26 mouse cellular contexts compared by ENCODE assay signal in the genomic region with DNA sequence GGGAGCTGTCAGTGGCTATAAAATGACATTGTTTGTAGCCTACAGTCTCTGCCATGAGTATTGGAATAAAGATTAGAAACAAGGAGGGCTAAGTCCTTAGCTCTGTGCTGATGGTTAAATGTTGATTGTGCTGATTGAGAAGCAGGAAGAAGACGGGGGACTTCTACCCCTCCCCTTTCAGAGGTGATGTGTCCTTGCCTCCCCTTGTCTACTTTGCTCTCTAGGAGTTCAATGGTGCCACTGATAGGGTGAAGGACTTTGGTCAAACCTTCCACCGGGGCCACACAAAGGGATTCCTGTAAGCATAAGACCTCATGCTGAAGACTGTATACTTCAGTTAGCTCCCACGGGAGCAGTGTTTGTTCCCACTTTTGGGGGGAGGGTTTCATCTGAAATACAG. TPM values are rescaled to one million over a fixed set of nuclear protein-coding genes. Genes with fewer than 3 reads are reported as not detected.
DNase-seq lines count a peak whose midpoint lies in the region; ATAC-seq and TF ChIP-seq lines count a peak whose summit lies in the region.
"Had no signal": no experiment of that assay in that cellular context is flagged by ENCODE, and none has a peak within 500 bp of the region (broad histone marks: within the 10 kb centered on the region; RNA-seq: fewer than 3 reads in every experiment).

No protein-coding gene starts in this region.

- H3K27me3 ChIP-seq in heart, embryonic 10.5 days (ENCODE audit: insufficient read depth, poor library complexity, severe bottlenecking) = no peaks in the 10 kb centered on the region
- no peaks in the 10 kb centered on the region for H3K27me3 ChIP-seq in intestine, embryonic 15.5 days (replicated peaks)
- H3K27me3 ChIP-seq in intestine, postnatal 0 days (replicated peaks; ENCODE audit: control insufficient read depth, insufficient read depth, low read length) = no peaks in the 10 kb centered on the region
- H3K27me3 ChIP-seq: CH12.LX; embryonic facial prominence, embryonic 12.5 days; forebrain, embryonic 13.5 days; forebrain, embryonic 15.5 days had no signal

- 71% methylated on average over 3 of the region's 3 CpGs for WGBS in heart, embryonic 10.5 days
- 69% methylated on average over 3 of the region's 3 CpGs for WGBS in intestine, embryonic 15.5 days
- WGBS in intestine, postnatal 0 days = 36% methylated on average over 3 of the region's 3 CpGs

- H3K9ac ChIP-seq in intestine, embryonic 15.5 days = no peak overlapping the region
- H3K9ac ChIP-seq in intestine, postnatal 0 days (ENCODE audit: low read depth, low read length) = no peak overlapping the region
- H3K9ac ChIP-seq: embryonic facial prominence, embryonic 12.5 days; forebrain, embryonic 13.5 days; forebrain, embryonic 15.5 days had no signal

- H3K36me3 ChIP-seq in heart, embryonic 10.5 days = no peaks in the 10 kb centered on the region
- no peaks in the 10 kb centered on the region for H3K36me3 ChIP-seq in intestine, embryonic 15.5 days
- H3K36me3 ChIP-seq in intestine, postnatal 0 days (ENCODE audit: control insufficient read depth, insufficient read depth) = no peaks in the 10 kb centered on the region
- H3K36me3 ChIP-seq: embryonic facial prominence, embryonic 10.5 days; embryonic facial prominence, embryonic 12.5 days; forebrain, embryonic 15.5 days; G1E had no signal

- H3K27ac ChIP-seq in heart, embryonic 10.5 days = no peak overlapping the region
- no peak overlapping the region for H3K27ac ChIP-seq in intestine, embryonic 15.5 days
- peak overlapping the region; percentile 77 for H3K27ac ChIP-seq in intestine, postnatal 0 days (ENCODE audit: low read depth, low read length)
- H3K27ac ChIP-seq: embryonic facial prominence, embryonic 10.5 days; embryonic facial prominence, embryonic 12.5 days; forebrain, embryonic 13.5 days; forebrain, embryonic 15.5 days had no signal

- ATAC-seq in intestine, embryonic 15.5 days = peak; percentile 75
- ATAC-seq in intestine, postnatal 0 days = peak; percentile 85
- ATAC-seq: CD4-positive, CD25-positive, alpha-beta regulatory T cell, adult 4 months; forebrain, embryonic 13.5 days; forebrain, embryonic 15.5 days had no signal

- peak; percentile 46 for DNase-seq in heart, adult 11 months
- no peak for DNase-seq in heart, embryonic 10.5 days (ENCODE audit: low spot score)
- peak; percentile 59 for DNase-seq in yolk sac, embryonic 10.5 days (ENCODE audit: low spot score)
- DNase-seq in Muller cell, postnatal 12 days (ENCODE audit: inconsistent ontology term) = no peak
- DNase-seq in layer of hippocampus, postnatal 14 days (ENCODE audit: low spot score in 2 of 2) = no peak
- DNase-seq: adrenal gland, adult 2 months; adrenal gland, postnatal 10 days; adrenal gland, postnatal 25 days; B cell, adult 2 months; cerebellum, adult 11 months; cerebellum, adult 18-20 months; cerebellum, adult 8-10 months; cerebellum, adult 9-11 months; cerebellum, postnatal 14 days; cerebellum, postnatal 36 days had no signal

- H3K4me2 ChIP-seq in intestine, embryonic 15.5 days (replicated peaks) = no peak overlapping the region
- H3K4me2 ChIP-seq in intestine, postnatal 0 days (replicated peaks; ENCODE audit: low read depth) = no peak overlapping the region
- H3K4me2 ChIP-seq: embryonic facial prominence, embryonic 12.5 days; forebrain, embryonic 13.5 days; forebrain, embryonic 15.5 days had no signal

- no peak overlapping the region for H3K4me3 ChIP-seq in heart, embryonic 10.5 days
- H3K4me3 ChIP-seq in intestine, embryonic 15.5 days (replicated peaks) = no peak overlapping the region
- no peak overlapping the region for H3K4me3 ChIP-seq in intestine, postnatal 0 days (ENCODE audit: low read depth, low read length)
- H3K4me3 ChIP-seq: embryonic facial prominence, embryonic 10.5 days; embryonic facial prominence, embryonic 12.5 days; forebrain, embryonic 13.5 days; forebrain, embryonic 15.5 days had no signal

- no peaks in the 10 kb centered on the region for H3K9me3 ChIP-seq in heart, embryonic 10.5 days
- no peaks in the 10 kb centered on the region for H3K9me3 ChIP-seq in intestine, embryonic 15.5 days
- no peaks in the 10 kb centered on the region for H3K9me3 ChIP-seq in intestine, postnatal 0 days (ENCODE audit: control insufficient read depth)
- H3K9me3 ChIP-seq: embryonic facial prominence, embryonic 10.5 days; embryonic facial prominence, embryonic 12.5 days; forebrain, embryonic 13.5 days; forebrain, embryonic 15.5 days; G1E had no signal

- TF ChIP-seq CTCF in intestine, postnatal 0 days (IDR thresholded peaks at IDR 0.05; ENCODE audit: low read depth) = no peak

- H3K4me1 ChIP-seq in heart, embryonic 10.5 days = peaks cover 8% of the 10 kb centered on the region; the same call in 1 of the 2 replicates
- no peaks in the 10 kb centered on the region for H3K4me1 ChIP-seq in intestine, embryonic 15.5 days (replicated peaks)
- H3K4me1 ChIP-seq in intestine, postnatal 0 days (replicated peaks; ENCODE audit: control insufficient read depth, insufficient read depth, low read length) = no peaks in the 10 kb centered on the region
- H3K4me1 ChIP-seq: embryonic facial prominence, embryonic 12.5 days; forebrain, embryonic 13.5 days; forebrain, embryonic 15.5 days had no signal

RNA-seq across cellular contexts. Expression of a gene that starts 1.4 kb away (rescaled TPM):
- polyA plus RNA-seq in heart, embryonic 10.5 days (2016; fragmentation: Nextera tagmentation; extraction: Ambion mirVana) = 43.5 and 46.0 TPM in 2 replicates
- 56.5 and 60.8 TPM in 2 replicates for polyA plus RNA-seq in intestine, embryonic 15.5 days (2015; fragmentation: Nextera tagmentation; extraction: Ambion mirVana)
- 93.6 and 108 TPM in 2 replicates for polyA plus RNA-seq in intestine, postnatal 0 days (2015; fragmentation: Nextera tagmentation; extraction: Ambion mirVana)
- 10 to 100 TPM; 76.8 to 85.7 TPM for total RNA-seq in layer of hippocampus, postnatal 14 days (2021)

RNA-seq across cellular contexts. Expression of a gene that starts 4.1 kb away (rescaled TPM):
- polyA plus RNA-seq in heart, embryonic 10.5 days (2016; fragmentation: Nextera tagmentation; extraction: Ambion mirVana) = 0.36 TPM in 1 of 2 replicates, not detected in the other
- 0.88 and 0.97 TPM in 2 replicates for polyA plus RNA-seq in intestine, embryonic 15.5 days (2015; fragmentation: Nextera tagmentation; extraction: Ambion mirVana)
- polyA plus RNA-seq in intestine, postnatal 0 days (2015; fragmentation: Nextera tagmentation; extraction: Ambion mirVana) = 142 and 144 TPM in 2 replicates
- total RNA-seq in layer of hippocampus, postnatal 14 days (2021) = under 1 TPM; 0.17 to 0.28 TPM
- total RNA-seq: common myeloid progenitor, adult 5-6 weeks had no signal
- polyA plus RNA-seq: CD4-positive, CD25-positive, alpha-beta regulatory T cell, adult 4 months; forebrain, embryonic 11.5 days; forebrain, embryonic 13.5 days; forebrain, embryonic 15.5 days; G1E had no signal

RNA-seq across cellular contexts. Expression of a gene that starts 45.5 kb away (rescaled TPM):
- 18.1 and 20.6 TPM in 2 replicates for polyA plus RNA-seq in heart, embryonic 10.5 days (2016; fragmentation: Nextera tagmentation; extraction: Ambion mirVana)
- polyA plus RNA-seq in intestine, embryonic 15.5 days (2015; fragmentation: Nextera tagmentation; extraction: Ambion mirVana) = 13.1 and 14.5 TPM in 2 replicates
- 9.5 and 10.9 TPM in 2 replicates for polyA plus RNA-seq in intestine, postnatal 0 days (2015; fragmentation: Nextera tagmentation; extraction: Ambion mirVana)
- 10 to 100 TPM; 13.2 to 14.4 TPM for total RNA-seq in layer of hippocampus, postnatal 14 days (2021)
- polyA plus RNA-seq: G1E had no signal

Comparison
In these comparisons a context has a peak if more than half of its experiments do, and no peak if none do; other contexts are left out.
1. DNase-seq: peak in heart, adult 11 months (single experiment) and yolk sac, embryonic 10.5 days (single experiment); none in heart, embryonic 10.5 days (single experiment), Muller cell, postnatal 12 days (single experiment) and layer of hippocampus, postnatal 14 days (0 of 2).
2. RNA of a gene that starts 4.1 kb away (polyA plus RNA-seq): 142 to 144 TPM in intestine, postnatal 0 days; 0.88 to 0.97 TPM in intestine, embryonic 15.5 days and 0.36 TPM in heart, embryonic 10.5 days; every median in the first group is over 10 times any median in the second.